In the genomic region with DNA sequence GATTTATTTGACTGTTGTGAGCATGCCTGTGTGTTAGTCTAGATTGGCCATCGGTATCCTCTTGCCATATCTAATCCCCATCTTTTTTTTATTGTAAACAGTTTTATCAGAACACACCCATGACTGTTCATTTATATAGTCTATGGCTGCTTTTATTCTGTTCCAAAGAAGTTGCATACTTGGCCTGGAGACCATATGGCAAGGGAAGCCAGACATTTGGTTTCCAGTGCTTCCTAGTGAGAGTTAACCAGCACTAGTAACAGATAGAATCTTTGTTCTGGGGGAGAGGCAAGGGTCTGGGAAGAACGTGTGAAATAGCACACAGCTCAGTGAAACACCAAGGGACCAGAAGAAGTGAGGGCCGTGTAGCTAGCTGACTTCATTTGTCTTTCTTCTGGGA, we compare ENCODE assay signal across 22 mouse cellular contexts. TPM values are rescaled to one million over a fixed set of nuclear protein-coding genes. Genes with fewer than 3 reads are reported as not detected.
DNase-seq lines count a peak whose midpoint lies in the region; ATAC-seq and TF ChIP-seq lines count a peak whose summit lies in the region.
"Had no signal": no experiment of that assay in that cellular context is flagged by ENCODE, and none has a peak within 500 bp of the region (broad histone marks: within the 10 kb centered on the region; RNA-seq: fewer than 3 reads in every experiment).

No protein-coding gene starts in this region.

- H3K9ac ChIP-seq in heart, embryonic 13.5 days, result no peak overlapping the region
- no peak overlapping the region for H3K9ac ChIP-seq in lung, embryonic 15.5 days
- no peak overlapping the region for H3K9ac ChIP-seq in embryonic facial prominence, embryonic 15.5 days
- H3K9ac ChIP-seq in stomach, postnatal 0 days (ENCODE audit: low read length), result no peak overlapping the region
- H3K9ac ChIP-seq: embryonic facial prominence, embryonic 12.5 days; forebrain, embryonic 15.5 days; hindbrain, embryonic 13.5 days had no signal

- no peak for DNase-seq in heart, postnatal 36 days
- no peak for DNase-seq in lung, postnatal 10 days
- DNase-seq in stomach, postnatal 0 days (ENCODE audit: low spot score), result no peak
- DNase-seq in left cerebral cortex, adult 11 months (ENCODE audit: low spot score), result no peak
- DNase-seq: adrenal gland, adult 2 months; adrenal gland, postnatal 36 days; cerebellum, adult 2 months; cerebellum, postnatal 10 days; embryo, embryonic 11 days; gastrocnemius, postnatal 14 days; heart, adult 2 months had no signal

- 0 out of 2 replicates have a peak overlapping the region, but pooled peaks have one; percentile 12 for H3K27ac ChIP-seq in heart, embryonic 13.5 days (replicated peaks)
- H3K27ac ChIP-seq in lung, embryonic 15.5 days, result peak overlapping the region; percentile 62; the same call in 1 of the 2 replicates
- H3K27ac ChIP-seq in embryonic facial prominence, embryonic 15.5 days (replicated peaks), result peak overlapping the region; percentile 73
- no peak overlapping the region; the same call in 1 of the 2 replicates for H3K27ac ChIP-seq in stomach, postnatal 0 days (replicated peaks)
- H3K27ac ChIP-seq: embryonic facial prominence, embryonic 12.5 days; forebrain, embryonic 15.5 days; hindbrain, embryonic 13.5 days; hindbrain, postnatal 0 days had no signal

- no peaks in the 10 kb centered on the region for H3K9me3 ChIP-seq in heart, embryonic 13.5 days
- H3K9me3 ChIP-seq in lung, embryonic 15.5 days, result no peaks in the 10 kb centered on the region
- H3K9me3 ChIP-seq in embryonic facial prominence, embryonic 15.5 days (replicated peaks), result no peaks in the 10 kb centered on the region
- H3K9me3 ChIP-seq in stomach, postnatal 0 days (ENCODE audit: control insufficient read depth, low read length), result no peaks in the 10 kb centered on the region
- H3K9me3 ChIP-seq: embryonic facial prominence, embryonic 12.5 days; forebrain, embryonic 15.5 days; hindbrain, embryonic 13.5 days had no signal

- H3K4me2 ChIP-seq in heart, embryonic 13.5 days, result no peak overlapping the region
- no peak overlapping the region for H3K4me2 ChIP-seq in lung, embryonic 15.5 days
- no peak overlapping the region for H3K4me2 ChIP-seq in embryonic facial prominence, embryonic 15.5 days (replicated peaks)
- no peak overlapping the region for H3K4me2 ChIP-seq in stomach, postnatal 0 days (replicated peaks; ENCODE audit: low read depth)
- H3K4me2 ChIP-seq: embryonic facial prominence, embryonic 12.5 days; forebrain, embryonic 15.5 days; heart, embryonic 11.5 days; hindbrain, embryonic 13.5 days had no signal

- peaks cover 48% of the 10 kb centered on the region for H3K4me1 ChIP-seq in heart, embryonic 13.5 days
- peaks cover 37% of the 10 kb centered on the region for H3K4me1 ChIP-seq in lung, embryonic 15.5 days
- H3K4me1 ChIP-seq in embryonic facial prominence, embryonic 15.5 days, result peaks cover 58% of the 10 kb centered on the region
- peaks cover 4% of the 10 kb centered on the region; the same call in 1 of the 2 replicates for H3K4me1 ChIP-seq in stomach, postnatal 0 days (replicated peaks; ENCODE audit: control insufficient read depth, insufficient read depth)

- intact Hi-C loops in heart, postnatal 36 days (cut with DNase I), result no loop called here

- WGBS in heart, embryonic 13.5 days, result 54% methylated on average over 3 of the region's 3 CpGs
- 24% methylated on average over 3 of the region's 3 CpGs for WGBS in lung, embryonic 15.5 days
- 29% methylated on average over 3 of the region's 3 CpGs for WGBS in embryonic facial prominence, embryonic 15.5 days
- 20% methylated on average over 3 of the region's 3 CpGs for WGBS in stomach, postnatal 0 days

- no peak for TF ChIP-seq EP300 in stomach, postnatal 0 days (optimal IDR thresholded peaks at IDR 0.05)

- no peak overlapping the region for H3K4me3 ChIP-seq in heart, embryonic 13.5 days
- H3K4me3 ChIP-seq in lung, embryonic 15.5 days, result no peak overlapping the region
- H3K4me3 ChIP-seq in embryonic facial prominence, embryonic 15.5 days (replicated peaks), result no peak overlapping the region
- no peak overlapping the region for H3K4me3 ChIP-seq in stomach, postnatal 0 days (ENCODE audit: low read depth, low read length)
- H3K4me3 ChIP-seq: embryonic facial prominence, embryonic 12.5 days; forebrain, embryonic 15.5 days; heart, adult 2 months; hindbrain, embryonic 13.5 days had no signal

- no peaks in the 10 kb centered on the region for H3K27me3 ChIP-seq in heart, embryonic 13.5 days (replicated peaks)
- H3K27me3 ChIP-seq in lung, embryonic 15.5 days, result no peaks in the 10 kb centered on the region
- no peaks in the 10 kb centered on the region for H3K27me3 ChIP-seq in embryonic facial prominence, embryonic 15.5 days
- H3K27me3 ChIP-seq in stomach, postnatal 0 days (ENCODE audit: control insufficient read depth, insufficient read depth, low read length), result no peaks in the 10 kb centered on the region
- H3K27me3 ChIP-seq: embryonic facial prominence, embryonic 12.5 days; forebrain, embryonic 15.5 days; hindbrain, embryonic 13.5 days had no signal

- ATAC-seq in heart, embryonic 13.5 days (ENCODE audit: extremely low read depth, insufficient number of reproducible peaks, low FRiP score, low TSS enrichment), result no peak
- ATAC-seq in lung, embryonic 15.5 days (ENCODE audit: borderline replicate concordance, extremely low read depth, low FRiP score, low TSS enrichment), result no peak
- no peak for ATAC-seq in embryonic facial prominence, embryonic 15.5 days (ENCODE audit: insufficient number of reproducible peaks, low FRiP score, low TSS enrichment, low read depth)
- no peak for ATAC-seq in stomach, postnatal 0 days (ENCODE audit: low FRiP score, low TSS enrichment)
- ATAC-seq: forebrain, embryonic 15.5 days; hindbrain, postnatal 0 days had no signal

- no peak for TF ChIP-seq CTCF in stomach, postnatal 0 days (IDR thresholded peaks at IDR 0.05; ENCODE audit: low read depth)

- no peaks in the 10 kb centered on the region; the same call in 1 of the 2 replicates for H3K36me3 ChIP-seq in heart, embryonic 13.5 days
- H3K36me3 ChIP-seq in lung, embryonic 15.5 days, result no peaks in the 10 kb centered on the region
- H3K36me3 ChIP-seq in embryonic facial prominence, embryonic 15.5 days, result peaks cover 6% of the 10 kb centered on the region
- no peaks in the 10 kb centered on the region for H3K36me3 ChIP-seq in stomach, postnatal 0 days (ENCODE audit: control insufficient read depth, insufficient read depth, low read length)
- H3K36me3 ChIP-seq: embryonic facial prominence, embryonic 12.5 days; forebrain, embryonic 15.5 days; hindbrain, embryonic 13.5 days had no signal

RNA-seq across cellular contexts. Expression of a gene that starts 33.6 kb away (rescaled TPM):
- polyA plus RNA-seq in heart, embryonic 13.5 days (2015; fragmentation: Nextera tagmentation; extraction: Ambion mirVana), result 52.9 and 65.4 TPM in 2 replicates
- total RNA-seq in heart, postnatal 36 days (2021), result 100 to 1,000 TPM; 120 to 129 TPM
- polyA plus RNA-seq in lung, embryonic 15.5 days (2015; fragmentation: Nextera tagmentation; extraction: Ambion mirVana), result 58.0 and 59.7 TPM in 2 replicates
- 116 and 122 TPM in 2 replicates for polyA plus RNA-seq in embryonic facial prominence, embryonic 15.5 days (2015; fragmentation: Nextera tagmentation; extraction: Ambion mirVana)
- 48.6 and 51.6 TPM in 2 replicates for polyA plus RNA-seq in stomach, postnatal 0 days (2015; fragmentation: Nextera tagmentation; extraction: Ambion mirVana)
- total RNA-seq: CH12.LX; common myeloid progenitor, adult 5-6 weeks; hematopoietic stem cell, adult 5-6 weeks had no signal
